Mouse (Mus musculus) monocyte, adult 2 months (primary cell): ENCODE results near the gene Nlgn2.

Experiments used
- DNase-seq, 2 experiments: peaks; one replicate each; pipeline ENCODE4 v3.0.0; 2022; ENCODE audit warnings: low spot score in 2 of 2, low read depth in 1 of 2

The Nlgn2 gene

DNA sequence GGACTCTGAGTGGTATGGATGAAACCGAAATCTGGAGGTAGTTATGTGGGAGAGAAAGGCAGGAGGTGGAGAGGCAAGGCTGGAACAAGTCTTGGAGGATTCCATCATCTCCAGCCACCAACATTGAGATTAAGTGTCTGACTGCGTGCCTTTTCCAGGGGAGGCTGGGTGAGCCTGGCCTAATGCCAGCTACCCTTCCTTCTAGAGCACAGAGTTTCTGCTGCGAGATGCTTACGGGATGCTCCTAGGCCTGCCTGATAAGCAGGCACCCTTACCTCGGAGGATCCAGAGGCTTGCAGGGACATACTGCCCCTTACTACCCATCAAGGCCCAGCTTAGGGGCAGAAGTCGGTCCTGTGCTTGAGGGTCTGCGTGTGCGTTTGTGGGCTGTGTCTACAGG is 4.0 kb downstream of the Nlgn2 start:
- no peak for DNase-seq

DNA sequence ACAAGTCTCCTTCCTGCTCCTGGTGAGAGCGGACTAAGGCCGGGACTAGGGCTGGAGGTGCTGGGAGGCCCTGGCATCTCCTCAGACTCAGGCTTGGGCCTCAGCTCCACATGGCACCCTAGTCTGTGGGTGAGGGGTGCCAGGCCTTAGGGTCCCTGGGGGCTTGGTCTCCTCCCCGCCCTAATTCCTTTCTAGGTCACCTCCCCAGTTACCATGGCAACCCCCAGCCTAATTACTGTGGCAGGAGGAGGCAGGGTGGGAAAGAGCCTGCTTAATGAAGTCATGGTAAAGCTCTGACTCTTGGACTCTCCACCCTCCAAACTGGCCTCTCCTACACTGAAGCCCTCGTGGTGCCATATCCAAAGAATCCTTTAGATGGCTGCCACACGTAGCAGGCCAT is 8.8 kb downstream of the Nlgn2 start:
- DNase-seq, result no peak

DNA sequence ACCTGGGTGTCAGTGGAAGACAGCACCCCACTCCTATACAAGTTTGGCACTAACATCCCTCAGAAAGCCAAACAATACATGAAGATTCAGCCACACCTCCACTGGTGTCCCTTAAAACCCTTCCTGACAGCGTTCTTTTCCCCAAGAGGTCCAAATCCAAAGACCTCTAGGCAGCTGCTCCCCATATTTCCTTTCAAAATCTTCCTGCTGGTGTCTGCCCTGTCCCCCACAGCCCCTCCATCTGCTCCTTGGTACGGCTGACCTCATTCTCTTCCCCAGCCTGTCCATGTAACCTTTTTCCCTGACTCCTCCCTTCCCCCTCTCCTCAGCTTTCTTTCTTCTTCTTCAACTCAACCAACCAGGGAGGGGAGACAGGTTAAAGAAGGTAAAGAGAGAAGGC is 14.1 kb downstream of the Nlgn2 start:
- DNase-seq, result no peak

DNA sequence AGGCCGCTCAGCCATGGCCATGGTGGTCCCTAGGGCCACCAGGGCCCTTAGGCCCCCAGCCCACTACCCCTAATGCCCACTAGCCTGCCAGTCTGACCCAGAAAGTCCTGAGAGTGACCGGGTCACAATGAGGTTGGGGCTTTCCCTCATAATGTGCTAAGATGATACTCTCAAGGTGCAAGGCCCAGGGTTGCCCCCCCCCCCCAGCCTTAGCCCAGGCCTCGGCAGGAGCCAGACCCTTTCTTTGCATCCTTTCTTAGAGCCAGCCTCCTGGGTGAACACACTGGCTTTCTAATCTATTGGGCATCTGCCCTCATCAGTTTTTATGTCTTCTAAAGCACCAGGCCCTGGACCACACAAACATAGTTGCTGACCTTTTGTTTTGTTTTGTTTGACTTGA is 15.5 kb downstream of the Nlgn2 start, which contains the start of gene Spem1:
Gene Spem1 (minus strand): TSS at position 101 of the 400 bp plus-strand sequence.
- DNase-seq, result no peak

DNA sequence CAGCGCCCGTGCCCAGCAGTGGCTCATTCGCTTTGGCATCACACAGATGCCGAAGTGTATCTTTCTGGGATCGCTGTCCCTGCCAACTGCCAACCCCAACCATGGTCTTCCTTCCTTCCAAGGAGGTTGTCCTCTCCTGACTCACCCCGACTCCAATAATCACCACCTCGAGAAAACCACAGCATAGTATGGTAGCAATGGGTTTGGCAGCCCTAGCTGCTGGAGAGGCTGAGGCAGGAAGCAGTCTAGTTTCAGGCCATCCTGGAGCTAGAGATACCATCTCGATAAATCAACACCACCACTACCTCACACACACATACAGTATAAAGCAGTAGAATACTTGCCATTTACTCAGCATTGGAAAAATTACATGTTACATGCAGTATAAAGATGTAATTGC is 18.7 kb downstream of the Nlgn2 start:
- DNase-seq, result no peak

DNA sequence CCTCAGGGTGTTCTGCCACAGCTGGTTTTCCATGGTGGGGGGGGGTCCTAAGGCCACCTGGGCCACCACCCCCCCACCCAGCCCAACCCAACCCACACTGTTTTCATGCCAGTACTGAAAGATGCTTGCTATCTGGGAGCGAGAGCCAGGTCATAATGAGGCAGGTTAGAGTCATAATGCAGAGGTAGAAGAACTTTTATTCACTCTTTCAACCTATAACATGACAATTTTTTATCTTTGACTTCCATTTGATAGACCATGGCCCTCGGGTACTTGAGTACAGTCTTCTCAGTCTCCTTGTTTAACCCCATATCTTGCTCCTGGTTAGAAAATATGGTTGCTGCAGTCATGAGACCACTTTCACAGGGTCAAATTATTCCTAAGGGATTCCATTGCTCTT is 19.2 kb downstream of the Nlgn2 start, which contains the start of gene Spem2:
Gene Spem2 (minus strand): TSS at position 101 of the 400 bp plus-strand sequence.
- DNase-seq, result no peak

DNA sequence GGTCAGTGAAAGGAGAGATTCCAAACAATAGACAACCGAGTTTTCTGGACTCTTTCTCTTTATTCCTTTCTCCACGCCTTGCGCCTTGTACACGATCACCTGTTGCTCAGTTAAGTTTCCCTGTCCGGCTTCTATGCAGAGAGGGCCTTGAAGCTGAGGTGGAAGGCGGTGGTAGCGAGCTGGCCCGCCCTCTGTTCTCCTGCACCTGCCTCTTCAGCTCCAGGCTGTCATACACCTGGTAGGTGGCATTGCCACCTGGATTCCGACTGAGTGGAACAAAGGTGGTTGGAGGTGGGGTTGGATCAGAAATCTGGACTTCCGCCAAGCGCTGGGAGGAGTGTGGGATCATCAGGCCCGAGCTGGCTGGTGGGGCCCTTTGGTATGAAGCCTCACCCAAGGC is 21.1 kb downstream of the Nlgn2 start:
- no peak for DNase-seq

DNA sequence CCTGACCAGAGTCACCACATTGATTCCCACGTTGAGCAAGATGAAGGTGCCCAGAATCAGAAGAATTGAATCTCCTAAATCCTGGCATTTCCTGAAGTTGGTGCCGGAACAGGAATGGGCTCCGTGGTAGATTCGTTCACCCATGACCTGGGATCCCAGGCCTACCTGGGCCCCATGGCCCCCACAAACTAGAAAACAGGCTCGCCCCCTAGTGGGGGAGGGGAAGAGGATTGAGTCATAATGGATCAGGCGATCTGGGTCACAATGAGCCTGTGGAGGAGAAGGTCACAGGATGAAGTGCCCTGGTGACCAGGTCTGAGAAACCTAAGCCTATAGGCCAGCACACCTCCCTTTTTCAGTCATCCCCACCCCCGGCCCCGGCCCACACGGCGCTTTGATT is 22.4 kb downstream of the Nlgn2 start, which contains the start of gene Gm39566:
Gene Gm39566 (minus strand): TSS at position 144 of the 400 bp plus-strand sequence.
- no peak for DNase-seq

DNA sequence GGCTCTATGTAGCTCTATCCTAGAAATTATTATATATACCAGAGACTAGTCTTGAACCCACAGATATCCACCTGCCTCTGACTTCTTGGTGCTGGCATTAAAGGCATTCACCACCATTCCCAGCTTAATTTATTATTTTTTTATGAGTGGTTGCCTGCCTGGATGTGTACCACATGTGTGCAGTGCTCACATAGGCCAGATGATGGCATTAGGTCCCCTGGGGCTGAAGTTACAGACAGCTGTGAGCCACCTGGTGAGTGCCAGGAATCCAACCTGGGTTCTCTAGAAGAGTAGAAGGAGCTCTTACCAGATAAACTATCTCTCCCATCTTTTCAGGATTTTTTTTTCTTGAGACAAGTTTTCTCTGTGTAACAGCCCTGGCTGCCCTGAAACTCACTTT is 27.3 kb downstream of the Nlgn2 start:
- no peak for DNase-seq

DNA sequence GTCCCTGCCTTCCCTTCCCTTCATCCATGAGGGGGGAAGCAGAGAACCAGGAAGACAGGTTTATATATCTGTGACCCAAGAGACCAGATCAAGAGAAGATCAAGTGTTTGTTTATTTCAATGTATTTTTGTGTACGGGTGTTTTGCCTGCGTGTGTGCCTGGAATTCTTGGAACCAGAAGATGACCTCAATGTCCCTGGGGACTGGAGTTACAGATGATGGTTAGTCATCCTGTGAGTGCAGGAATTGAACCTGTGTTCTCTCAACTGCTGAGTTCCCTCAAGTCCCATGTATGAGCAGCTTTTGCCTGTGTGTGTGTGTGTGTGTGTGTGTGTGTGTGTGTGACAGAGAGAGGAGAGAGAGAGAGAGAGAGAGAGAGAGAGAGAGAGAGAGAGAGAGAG is 29.9 kb downstream of the Nlgn2 start:
- no peak for DNase-seq

DNA sequence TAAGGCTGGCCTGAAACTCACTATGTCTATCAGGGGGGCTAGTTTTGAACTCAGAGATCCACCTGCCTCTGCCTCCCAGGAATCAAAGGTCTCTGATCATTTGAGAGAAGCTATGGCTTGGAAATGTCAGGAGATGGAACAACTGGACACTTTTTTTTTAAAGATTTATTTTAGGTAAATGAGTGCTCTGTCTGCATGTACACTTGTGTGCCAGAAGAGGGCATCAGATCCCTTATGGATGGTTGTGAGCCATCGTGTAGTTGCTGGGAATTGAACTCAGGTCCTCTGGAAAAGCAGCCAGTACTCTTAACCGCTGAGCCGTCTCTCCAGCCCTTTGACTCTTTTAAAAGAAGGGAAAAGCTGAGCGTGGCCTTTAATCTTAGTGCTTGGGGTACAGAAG is 31.2 kb downstream of the Nlgn2 start:
- DNase-seq, result no peak

DNA sequence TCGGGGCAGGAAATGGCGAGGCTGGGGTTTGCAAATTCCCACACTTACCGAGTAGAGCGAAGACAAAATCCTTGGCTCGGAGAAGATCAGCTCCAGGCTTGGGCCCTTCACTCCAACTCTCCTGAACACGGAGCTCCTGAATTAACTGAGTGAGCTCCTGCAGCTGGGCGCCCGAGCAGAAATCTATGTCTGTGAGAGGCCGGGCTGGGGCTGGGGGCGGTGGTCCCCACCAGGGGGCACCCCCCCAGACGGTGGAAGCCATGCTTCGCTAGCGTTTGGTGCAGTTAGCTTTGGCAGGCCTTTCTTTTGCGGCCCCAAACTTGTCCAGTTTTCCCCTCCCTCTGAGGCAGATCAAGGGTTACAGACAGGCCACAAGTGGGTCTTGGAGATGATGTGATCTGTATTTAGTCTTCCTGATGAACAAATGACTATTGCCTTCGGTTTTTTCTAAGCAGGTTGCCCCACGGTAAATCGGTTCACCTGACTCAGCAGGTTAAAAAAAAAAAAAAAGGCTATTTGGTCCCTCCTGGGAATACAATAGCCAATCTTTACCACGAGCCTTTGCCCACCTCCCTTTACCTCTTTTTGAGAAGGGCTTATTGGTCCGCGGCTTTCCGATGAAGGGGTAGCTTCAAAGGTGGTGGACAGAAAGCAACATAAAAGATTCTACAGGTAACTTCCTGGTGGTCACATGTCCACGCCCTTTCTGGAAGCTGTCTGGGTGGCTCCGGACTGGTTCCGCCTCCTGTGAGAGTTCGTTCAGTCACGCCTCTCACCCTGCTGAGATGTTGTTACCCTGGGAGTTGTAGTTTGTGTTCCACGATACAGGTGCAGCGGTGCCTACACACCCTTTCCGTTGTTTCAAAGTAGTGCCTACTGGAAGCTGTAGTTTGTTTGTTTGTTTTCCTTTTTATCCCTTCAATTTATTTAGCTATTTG is 32.3 kb downstream of the Nlgn2 start, which contains the start of gene Tmem102:
Gene Tmem102 (minus strand): TSS at position 653 of the 938 bp plus-strand sequence.
- DNase-seq, result no peak

DNA sequence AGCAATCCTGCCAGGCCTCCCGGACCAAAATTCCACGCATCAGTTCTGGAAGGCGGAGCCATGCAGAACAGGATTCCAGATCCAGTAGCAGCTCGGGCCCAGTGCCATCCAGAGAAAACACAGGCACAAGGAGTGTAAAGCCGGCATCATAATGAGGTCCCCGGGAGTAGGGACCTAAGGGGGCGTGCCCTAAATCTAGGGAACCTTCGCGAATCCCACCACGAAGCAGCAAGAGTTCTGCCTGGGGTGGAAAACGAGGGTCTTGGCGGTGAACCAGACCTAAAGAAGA is 33.0 kb downstream of the Nlgn2 start:
- DNase-seq, result no peak

DNA sequence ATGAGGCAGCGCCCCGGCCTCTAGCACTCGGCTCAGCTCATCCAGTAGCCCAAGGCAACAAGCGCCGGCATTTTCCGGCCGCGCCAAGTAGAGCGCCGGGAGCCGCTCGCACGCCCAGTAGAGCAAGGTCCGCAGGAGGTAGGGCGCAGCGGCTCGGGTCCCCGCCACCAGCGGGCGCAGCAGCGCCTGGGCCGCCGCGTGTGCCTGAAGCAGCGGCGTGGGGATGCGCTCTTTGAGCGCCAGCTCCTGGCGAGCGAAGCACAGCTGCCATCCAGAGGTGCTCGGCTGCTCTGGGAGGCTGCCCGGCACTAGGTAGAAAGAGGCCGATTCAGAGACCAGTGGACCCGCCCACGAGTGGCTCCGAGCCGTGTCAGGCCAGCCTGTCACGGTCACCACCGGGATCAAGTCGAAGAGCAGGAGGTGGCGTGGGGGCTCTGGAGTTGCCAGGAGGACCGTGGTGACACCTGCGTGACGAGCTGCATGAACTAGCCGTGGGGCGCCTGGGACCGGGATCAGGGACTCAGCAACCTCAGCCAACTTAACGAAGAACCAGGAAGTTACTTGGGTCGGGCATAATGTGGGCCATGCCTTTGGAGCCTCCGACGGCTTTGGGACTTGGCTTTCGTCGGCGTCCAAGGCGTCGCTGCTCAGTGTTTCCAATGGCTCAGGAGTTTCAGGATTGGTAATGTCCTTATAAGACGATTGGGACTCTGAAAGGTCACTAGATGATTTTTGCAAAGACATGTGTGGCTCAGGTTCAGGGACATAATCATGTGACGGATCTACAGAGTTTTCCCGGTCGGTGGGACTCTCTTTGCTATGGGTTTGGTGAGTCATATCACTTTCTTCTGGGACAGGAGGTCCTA is 33.6 kb downstream of the Nlgn2 start:
- DNase-seq, result peak in 1 of 2 experiments; percentile 55

DNA sequence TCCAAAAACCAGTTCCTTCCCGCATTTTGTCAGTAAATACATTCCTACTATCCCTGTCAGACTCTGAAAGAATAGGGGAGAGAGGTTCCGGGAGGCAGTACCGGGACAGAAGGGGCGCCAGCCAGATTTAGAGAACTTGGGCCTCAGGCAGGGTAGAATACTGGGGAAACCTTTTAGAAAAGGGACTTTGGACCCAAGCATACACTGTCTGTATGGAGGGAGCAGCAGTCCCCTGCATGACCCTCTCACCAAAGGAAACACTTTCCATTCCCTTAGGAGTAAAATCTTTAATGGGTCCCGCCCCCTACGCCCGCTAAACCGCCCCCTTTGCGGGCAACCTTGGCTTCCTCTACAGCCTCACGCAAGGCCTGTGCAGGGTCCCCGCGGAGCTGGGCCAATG is 34.3 kb downstream of the Nlgn2 start:
- no peak for DNase-seq

DNA sequence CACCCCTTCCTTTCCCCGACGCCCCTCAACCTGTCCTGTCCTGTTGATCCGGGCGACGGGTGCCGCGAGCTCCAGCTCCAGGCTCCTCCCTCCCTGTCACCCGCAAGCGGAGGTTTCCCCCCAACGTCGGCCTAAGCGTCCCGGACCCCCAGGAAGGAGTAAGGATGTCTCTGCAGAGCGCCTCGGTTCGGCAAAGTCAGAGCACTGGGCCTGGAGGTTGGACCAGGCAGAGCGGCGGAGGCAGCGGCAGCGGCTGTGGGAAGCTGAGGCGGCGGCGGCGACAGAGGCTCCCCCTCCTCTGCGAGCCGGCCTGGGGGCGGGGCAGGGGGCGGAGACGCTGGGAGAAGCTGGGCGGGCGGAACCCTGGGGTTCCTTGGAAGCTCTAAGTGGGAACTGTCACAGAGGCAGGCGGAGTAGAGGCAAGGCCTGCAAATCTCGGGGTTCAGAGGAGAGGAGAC is 34.9 kb downstream of the Nlgn2 start:
- no peak for DNase-seq

DNA sequence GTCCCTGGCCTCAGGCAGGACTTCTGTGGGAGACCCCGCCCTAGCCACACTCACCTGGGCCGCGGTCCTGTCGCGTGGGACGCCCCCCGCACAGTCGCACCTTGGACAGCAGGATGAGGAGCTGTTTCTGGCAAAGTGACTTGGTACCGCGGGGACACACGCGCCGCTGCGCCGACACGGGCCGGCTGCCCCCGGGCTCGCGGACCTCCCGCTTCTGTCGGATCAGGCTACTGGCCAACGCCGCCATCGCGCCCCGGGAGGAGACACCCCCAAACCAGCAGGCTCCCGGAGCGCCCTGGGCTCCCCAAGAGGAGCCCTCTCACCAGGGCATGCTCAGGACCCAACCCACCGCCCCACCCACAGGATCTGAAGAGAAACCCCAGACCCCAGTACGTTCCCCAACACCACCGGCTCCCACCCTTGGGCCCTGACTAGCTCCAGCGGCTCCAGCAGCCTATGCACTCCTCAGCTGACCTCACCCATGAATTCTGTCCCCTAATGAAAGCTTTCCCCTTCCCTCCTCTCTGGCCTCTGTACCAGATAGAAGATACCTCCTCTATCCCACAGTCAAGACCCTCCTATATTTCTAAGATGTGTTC is 36.1 kb downstream of the Nlgn2 start, which contains the start of gene Fgf11:
Gene Fgf11 (minus strand): TSS at position 479 of the 599 bp plus-strand sequence.
- no peak for DNase-seq

DNA sequence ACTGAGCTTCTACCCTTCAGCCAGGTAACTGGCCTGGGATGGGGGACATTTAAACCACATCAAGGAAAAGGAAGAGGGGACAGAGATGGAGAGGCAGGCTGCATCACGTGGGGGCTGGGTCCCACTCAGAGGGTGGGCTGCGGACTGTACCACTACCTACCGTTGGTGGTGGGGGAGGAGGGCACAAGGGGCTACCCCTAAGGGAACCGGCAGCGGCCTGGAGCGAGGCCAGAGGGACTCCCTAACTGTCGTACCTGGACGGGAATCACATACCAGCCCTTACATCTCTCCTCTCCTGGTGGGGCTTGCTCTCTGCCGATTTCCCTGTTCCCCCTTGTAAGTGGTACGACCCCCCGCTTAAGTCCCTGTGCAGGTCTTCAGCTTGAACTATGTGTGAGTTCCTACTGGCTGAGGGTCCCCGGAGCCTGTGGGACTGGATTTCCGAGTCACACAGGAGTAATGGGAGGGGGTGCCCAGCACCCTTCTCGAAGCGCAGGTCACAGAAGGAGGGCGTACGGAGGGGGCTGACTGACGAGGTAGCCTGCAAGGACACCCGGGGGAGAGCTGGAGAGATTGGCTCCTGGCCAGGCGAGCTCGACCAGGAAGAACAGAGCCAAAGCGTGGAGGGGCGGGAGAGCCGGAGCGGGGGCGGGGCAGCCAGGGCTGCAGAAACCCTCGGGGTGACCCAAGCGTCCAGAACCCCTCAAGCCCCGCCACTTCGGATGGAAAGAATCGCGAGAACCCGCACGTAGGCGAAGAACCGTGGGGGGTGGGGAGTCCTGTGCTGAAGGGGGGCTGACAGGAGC is 37.0 kb downstream of the Nlgn2 start:
- no peak for DNase-seq

DNA sequence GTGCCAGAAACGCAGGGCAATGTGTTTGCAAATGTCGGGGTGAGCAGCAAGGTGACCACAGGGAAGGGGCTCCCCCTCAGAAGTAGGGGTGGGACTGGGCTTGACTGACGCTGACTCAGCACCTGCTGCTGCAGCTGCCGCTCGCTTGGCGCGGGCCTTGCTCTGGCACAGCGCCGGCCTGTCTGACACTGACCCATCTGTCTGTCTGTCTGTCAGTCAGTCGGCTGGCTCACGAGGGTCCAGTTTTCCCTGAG is 37.5 kb downstream of the Nlgn2 start:
- DNase-seq, result no peak

DNA sequence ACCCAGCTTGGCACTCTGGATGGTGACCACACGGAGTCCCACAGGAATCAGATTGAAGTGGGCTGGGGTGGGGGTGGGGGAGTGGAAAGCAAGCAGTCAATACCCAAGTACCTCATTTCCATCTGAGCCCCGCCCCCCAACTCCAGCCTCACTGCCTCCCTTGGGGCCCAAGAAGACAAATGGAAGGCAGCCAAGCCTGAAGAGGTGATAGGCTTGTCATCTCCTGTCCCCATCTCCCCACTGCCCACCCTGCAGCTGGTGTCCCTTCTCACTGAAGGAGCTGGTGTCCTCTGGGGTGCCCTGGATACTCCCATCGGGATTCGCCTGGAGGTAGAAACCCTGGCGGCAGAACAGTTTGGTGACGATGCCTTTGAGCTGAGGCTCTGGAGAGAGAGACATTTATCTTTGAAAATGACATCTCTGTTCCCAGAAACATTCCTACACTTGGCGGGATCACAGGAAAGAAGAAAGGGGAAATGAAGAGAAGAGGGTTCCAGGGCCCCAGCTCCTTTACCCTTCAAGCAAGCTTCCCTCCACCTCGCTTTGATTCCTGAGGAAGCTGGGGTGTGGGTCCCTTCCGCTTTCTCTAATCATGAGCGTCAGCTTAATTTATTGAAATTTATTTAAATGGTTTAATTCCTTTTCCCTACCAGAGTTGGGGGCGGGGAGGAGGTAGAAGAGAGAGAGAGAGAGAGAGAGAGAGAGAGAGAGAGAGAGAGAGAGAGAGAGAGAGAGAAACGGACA is 38.0 kb downstream of the Nlgn2 start:
- no peak for DNase-seq
